Mouse (Mus musculus) stomach, embryonic 15.5 days (tissue): ENCODE measurements at regions not wholly inside any gene's neighbourhood (a gene's known extent, or its start where the extent isn't known, plus 50 kb on each side); places are given as distances from the start of the nearest gene placed in this dataset.

Experiments used
- ATAC-seq: fragments of 200-750 bp; cut with Nextera tagmentation; 2 replicates; pipeline ENCODE4 v1.8.0; 2017; ENCODE audit warnings: low read depth, moderate number of reproducible peaks, moderate TSS enrichment; ENCODE audit not compliant: insufficient read depth, low FRiP score
- H3K27ac ChIP-seq: fragments of 300-500 bp; sonication (generic); 2 replicates; pipeline ENCODE4 v1.5.1; 2015; ENCODE audit warnings: mild to moderate bottlenecking, inconsistent platforms
- H3K27me3 ChIP-seq: fragments of 300-500 bp; sonication (generic); replicated peaks from 2 replicates; pipeline ENCODE4 v1.6.1; 2015; ENCODE audit warnings: inconsistent platforms
- H3K36me3 ChIP-seq: fragments of 300-500 bp; sonication (generic); 2 replicates; pipeline ENCODE4 v1.6.1; 2015; ENCODE audit warnings: inconsistent platforms
- H3K4me1 ChIP-seq: fragments of 300-500 bp; sonication (generic); 2 replicates; pipeline ENCODE4 v1.6.1; 2015; ENCODE audit warnings: inconsistent platforms
- H3K4me2 ChIP-seq: fragments of 300-500 bp; sonication (generic); 2 replicates; pipeline ENCODE4 v1.6.1; 2015; ENCODE audit warnings: mild to moderate bottlenecking, inconsistent platforms
- H3K4me3 ChIP-seq: fragments of 300-500 bp; sonication (generic); replicated peaks from 2 replicates; pipeline ENCODE4 v1.5.1; 2015; ENCODE audit warnings: inconsistent platforms
- H3K9ac ChIP-seq: fragments of 300-500 bp; sonication (generic); 2 replicates; pipeline ENCODE4 v1.6.1; 2015; ENCODE audit warnings: inconsistent platforms
- H3K9me3 ChIP-seq: fragments of 300-500 bp; sonication (generic); 2 replicates; pipeline ENCODE4 v1.6.1; 2016; ENCODE audit warnings: inconsistent platforms
- WGBS: fragments of 180-500 bp; shearing (Covaris S2); methylation state at CpG from one replicate; pipeline ENCODE4 v1.1.7; 2015; 5-methylcytosine and 5-hydroxymethylcytosine counted together

DNA sequence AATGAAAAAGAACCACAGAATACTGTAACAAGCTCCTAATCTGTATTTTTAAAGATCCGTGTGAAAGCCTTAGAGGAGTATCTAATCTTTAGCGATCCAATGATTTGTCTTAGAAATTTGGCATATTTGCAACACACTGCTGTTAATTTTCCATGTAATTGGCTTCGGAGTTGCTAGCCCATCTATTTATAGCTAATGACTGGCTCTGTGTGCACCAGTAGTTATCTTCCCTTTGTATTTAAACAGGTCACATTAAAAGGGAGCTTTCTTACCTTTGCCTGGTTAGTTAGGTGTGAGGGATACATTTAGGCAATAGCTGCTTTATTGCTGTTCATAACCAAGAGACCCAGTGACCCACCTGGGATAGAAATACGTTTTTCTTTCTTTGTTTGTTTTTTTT lies 256.3 kb upstream of the Mme start:
- H3K9ac ChIP-seq = no peak overlapping the region
- 44% methylated on average over 4 of the region's 4 CpGs for WGBS
- no peaks in the 10 kb centered on the region for H3K27me3 ChIP-seq
- no peaks in the 10 kb centered on the region for H3K4me1 ChIP-seq
- H3K36me3 ChIP-seq = no peaks in the 10 kb centered on the region
- H3K9me3 ChIP-seq = no peaks in the 10 kb centered on the region
- no peak for ATAC-seq
- H3K27ac ChIP-seq = no peak overlapping the region
- no peak overlapping the region for H3K4me2 ChIP-seq
- no peak overlapping the region for H3K4me3 ChIP-seq

DNA sequence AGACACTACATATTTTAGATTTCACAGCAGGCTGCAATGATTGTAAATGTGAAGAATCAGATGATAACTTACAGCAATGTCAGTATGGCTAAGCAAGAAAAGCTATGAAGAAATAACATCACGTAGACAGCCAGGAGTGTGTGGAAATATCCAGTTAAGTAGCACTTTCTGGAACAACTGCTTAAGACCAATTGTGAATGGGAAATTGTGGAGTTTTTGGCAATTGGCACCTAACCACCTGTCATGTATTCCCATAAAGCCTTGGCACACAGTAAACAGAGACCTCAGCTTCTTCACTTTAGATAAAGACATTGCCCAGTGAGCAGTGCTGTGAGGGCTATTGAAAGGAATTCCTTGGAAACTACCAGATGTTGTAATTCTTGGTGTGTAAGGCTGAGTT lies 264.4 kb upstream of the Mme start:
- Histone ChIP-seq H3K4me1 (no peaks in the 10 kb centered on the region), H3K27ac (no peak overlapping the region), H3K9me3 (no peaks in the 10 kb centered on the region), H3K4me2 (no peak overlapping the region), H3K27me3 (no peaks in the 10 kb centered on the region), H3K36me3 (no peaks in the 10 kb centered on the region), H3K9ac (no peak overlapping the region), H3K4me3 (no peak overlapping the region)
- WGBS = 90% methylated on average over 1 of the region's 1 CpGs
- ATAC-seq = no peak

- no peak overlapping the region for H3K9ac ChIP-seq
- no peaks in the 10 kb centered on the region for H3K9me3 ChIP-seq
- no peaks in the 10 kb centered on the region for H3K27me3 ChIP-seq
- H3K4me2 ChIP-seq = no peak overlapping the region
- 20% methylated on average over 1 of the region's 1 CpGs for WGBS
- no peaks in the 10 kb centered on the region for H3K36me3 ChIP-seq
- H3K27ac ChIP-seq = no peak overlapping the region
- no peak for ATAC-seq
- H3K4me1 ChIP-seq = no peaks in the 10 kb centered on the region
- no peak overlapping the region for H3K4me3 ChIP-seq
Measured at GRCm38 (mm10) chr3:62963244-62963643, 278.1 kb upstream of the Mme start.

GRCm38 (mm10) chr3:62962608-62963007 lies 278.7 kb upstream of the Mme start:
- Histone ChIP-seq H3K4me3 (no peak overlapping the region), H3K4me2 (no peak overlapping the region), H3K9ac (no peak overlapping the region), H3K36me3 (no peaks in the 10 kb centered on the region), H3K27ac (no peak overlapping the region), H3K9me3 (no peaks in the 10 kb centered on the region), H3K27me3 (no peaks in the 10 kb centered on the region), H3K4me1 (no peaks in the 10 kb centered on the region)
- ATAC-seq = no peak
- 25% methylated on average over 4 of the region's 4 CpGs for WGBS

DNA sequence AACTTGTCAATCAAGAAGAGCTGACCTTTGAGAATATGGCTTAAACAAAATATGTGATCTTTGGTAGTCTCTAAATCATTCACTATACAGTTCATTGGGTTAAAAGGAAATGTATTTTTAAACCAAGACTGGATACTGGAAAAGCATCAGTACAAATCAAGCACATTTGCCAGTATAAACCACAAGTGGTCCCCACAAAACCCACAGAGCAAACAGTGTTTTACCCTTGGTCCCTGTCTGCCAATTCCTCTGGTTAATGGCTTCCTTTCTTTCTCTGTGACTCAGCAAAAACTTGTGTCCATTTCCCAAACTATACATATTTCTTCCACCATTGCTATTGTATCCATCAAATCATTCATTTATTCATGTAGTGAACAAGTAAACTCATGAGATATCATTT lies 296.0 kb upstream of the Mme start:
- Histone ChIP-seq H3K9me3 (no peaks in the 10 kb centered on the region), H3K4me2 (no peak overlapping the region), H3K4me1 (no peaks in the 10 kb centered on the region), H3K36me3 (no peaks in the 10 kb centered on the region), H3K27me3 (no peaks in the 10 kb centered on the region), H3K4me3 (no peak overlapping the region), H3K27ac (no peak overlapping the region), H3K9ac (no peak overlapping the region)
- ATAC-seq = no peak

GRCm38 (mm10) chr3:62938601-62939000 lies 302.7 kb upstream of the Mme start:
- no peaks in the 10 kb centered on the region for H3K36me3 ChIP-seq
- WGBS = 75% methylated on average over 1 of the region's 1 CpGs
- no peak overlapping the region for H3K4me3 ChIP-seq
- no peak for ATAC-seq
- H3K4me1 ChIP-seq = no peaks in the 10 kb centered on the region
- no peak overlapping the region for H3K9ac ChIP-seq
- H3K9me3 ChIP-seq = no peaks in the 10 kb centered on the region
- no peak overlapping the region for H3K4me2 ChIP-seq
- no peaks in the 10 kb centered on the region for H3K27me3 ChIP-seq
- H3K27ac ChIP-seq = no peak overlapping the region

GRCm38 (mm10) chr3:62924441-62924840 lies 316.9 kb upstream of the Mme start:
- no peak for ATAC-seq
- no peaks in the 10 kb centered on the region for H3K27me3 ChIP-seq
- no peak overlapping the region for H3K4me2 ChIP-seq
- no peak overlapping the region for H3K9ac ChIP-seq
- no peak overlapping the region for H3K27ac ChIP-seq
- whole genome bisulfite sequencing = 3% methylated on average over 1 of the region's 1 CpGs
- no peaks in the 10 kb centered on the region for H3K4me1 ChIP-seq
- no peaks in the 10 kb centered on the region for H3K9me3 ChIP-seq
- no peak overlapping the region for H3K4me3 ChIP-seq
- no peaks in the 10 kb centered on the region for H3K36me3 ChIP-seq

- H3K9me3 ChIP-seq = no peaks in the 10 kb centered on the region
- H3K4me1 ChIP-seq = no peaks in the 10 kb centered on the region
- no peak overlapping the region for H3K9ac ChIP-seq
- no peak overlapping the region for H3K4me2 ChIP-seq
- H3K27ac ChIP-seq = no peak overlapping the region
- ATAC-seq = no peak
- no peak overlapping the region for H3K4me3 ChIP-seq
- no peaks in the 10 kb centered on the region for H3K36me3 ChIP-seq
- WGBS = 23% methylated on average over 1 of the region's 1 CpGs
- no peaks in the 10 kb centered on the region for H3K27me3 ChIP-seq
Measured at GRCm38 (mm10) chr3:62916899-62917298, 312.0 kb upstream of the Gpr149 start.

DNA sequence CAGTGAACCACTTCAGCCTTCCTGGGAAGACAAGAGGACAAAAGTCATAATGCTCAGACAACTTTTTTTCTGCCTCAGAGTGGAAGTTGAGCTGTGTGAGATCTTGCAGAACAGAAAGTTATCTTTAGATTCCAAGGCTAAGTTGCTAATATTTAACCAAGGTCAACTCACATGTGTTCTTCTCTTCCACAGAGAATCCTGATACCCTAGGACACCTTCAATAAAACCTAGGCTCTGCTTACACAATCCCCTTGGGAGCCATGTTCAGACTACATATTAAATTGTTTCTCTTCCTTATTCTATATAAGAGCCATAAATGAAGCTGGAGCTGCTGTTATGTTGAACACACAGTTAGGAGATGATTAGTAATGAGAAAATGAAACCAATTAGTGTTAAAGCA lies 280.2 kb upstream of the Gpr149 start:
- H3K9me3 ChIP-seq = no peaks in the 10 kb centered on the region
- no peak overlapping the region for H3K4me3 ChIP-seq
- H3K9ac ChIP-seq = no peak overlapping the region
- no peaks in the 10 kb centered on the region for H3K4me1 ChIP-seq
- no peaks in the 10 kb centered on the region for H3K27me3 ChIP-seq
- no peak for ATAC-seq
- no peak overlapping the region for H3K27ac ChIP-seq
- no peaks in the 10 kb centered on the region for H3K36me3 ChIP-seq
- no peak overlapping the region for H3K4me2 ChIP-seq

DNA sequence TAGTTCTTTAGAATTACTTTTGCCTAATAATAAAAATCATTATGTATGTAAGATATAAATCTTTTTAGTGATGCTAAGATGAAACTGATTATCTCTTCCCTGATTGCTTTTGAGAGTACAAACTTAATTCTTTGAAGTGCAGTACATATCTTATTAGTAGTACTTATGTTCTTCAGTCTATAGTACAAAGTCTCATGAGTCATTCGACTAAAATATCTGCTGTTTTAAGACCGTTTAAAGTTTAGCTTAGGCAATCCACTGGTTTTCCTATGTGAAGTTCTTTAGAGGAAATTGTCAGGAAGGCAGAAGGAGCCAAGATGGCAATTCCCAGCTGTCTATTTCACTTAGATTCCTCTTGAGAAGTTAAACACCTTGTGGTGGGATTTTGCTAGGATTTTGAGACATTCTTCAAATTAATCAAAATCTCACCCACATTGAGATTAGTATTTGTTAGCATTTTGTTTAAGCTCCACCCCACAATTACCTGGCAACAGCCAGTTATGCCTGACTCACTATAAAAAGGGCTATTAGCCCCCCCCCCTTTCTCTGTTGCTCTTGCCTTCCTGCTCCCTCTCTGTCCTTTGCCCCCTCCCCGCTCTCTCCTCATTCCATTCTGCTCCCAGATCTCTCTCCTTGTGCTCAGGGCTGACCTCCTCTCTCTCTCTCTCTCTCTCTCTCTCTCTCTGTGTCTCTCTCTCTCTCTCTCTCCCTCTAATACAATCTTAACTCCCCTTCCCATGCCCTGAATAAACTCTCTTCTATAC lies 277.6 kb upstream of the Gpr149 start:
- Histone ChIP-seq H3K4me1 (no peaks in the 10 kb centered on the region), H3K36me3 (no peaks in the 10 kb centered on the region), H3K27me3 (no peaks in the 10 kb centered on the region), H3K4me3 (no peak overlapping the region), H3K4me2 (no peak overlapping the region), H3K9me3 (no peaks in the 10 kb centered on the region), H3K27ac (no peak overlapping the region), H3K9ac (no peak overlapping the region)
- no peak for ATAC-seq
- 62% methylated on average over 3 of the region's 3 CpGs for WGBS

GRCm38 (mm10) chr3:62860731-62861130 lies 255.8 kb upstream of the Gpr149 start:
- WGBS = 14% methylated on average over 3 of the region's 3 CpGs
- Histone ChIP-seq H3K4me3 (no peak overlapping the region), H3K27ac (no peak overlapping the region), H3K4me2 (no peak overlapping the region), H3K4me1 (no peaks in the 10 kb centered on the region), H3K27me3 (no peaks in the 10 kb centered on the region), H3K9me3 (no peaks in the 10 kb centered on the region), H3K36me3 (no peaks in the 10 kb centered on the region), H3K9ac (no peak overlapping the region)
- ATAC-seq = no peak

- H3K27me3 ChIP-seq = no peaks in the 10 kb centered on the region
- H3K4me1 ChIP-seq = no peaks in the 10 kb centered on the region
- WGBS = 32% methylated on average over 10 of the region's 10 CpGs
- H3K4me3 ChIP-seq = no peak overlapping the region
- no peaks in the 10 kb centered on the region for H3K36me3 ChIP-seq
- H3K9me3 ChIP-seq = no peaks in the 10 kb centered on the region
- no peak overlapping the region for H3K9ac ChIP-seq
- no peak for ATAC-seq
- no peak overlapping the region for H3K4me2 ChIP-seq
- no peak overlapping the region for H3K27ac ChIP-seq
Measured at GRCm38 (mm10) chr3:62835695-62836476, 230.9 kb upstream of the Gpr149 start.
